Mouse (Mus musculus) E14TG2a.4 (cell line): ENCODE data around the gene Atxn7l1.

Experiments used
- CTCF ChIP-seq: conservative IDR thresholded peaks from 2 replicates; pipeline ENCODE4 v1.5.1; 2014; ENCODE audit warnings: low read length
- NANOG ChIP-seq: IDR thresholded peaks from 2 replicates; pipeline ENCODE4 v1.6.1; 2014; ENCODE audit warnings: borderline replicate concordance, low read length, mixed read lengths
- POU5F1 ChIP-seq: IDR thresholded peaks from 2 replicates; pipeline ENCODE4 v1.6.1; 2014; ENCODE audit warnings: low read length, borderline replicate concordance

DNA sequence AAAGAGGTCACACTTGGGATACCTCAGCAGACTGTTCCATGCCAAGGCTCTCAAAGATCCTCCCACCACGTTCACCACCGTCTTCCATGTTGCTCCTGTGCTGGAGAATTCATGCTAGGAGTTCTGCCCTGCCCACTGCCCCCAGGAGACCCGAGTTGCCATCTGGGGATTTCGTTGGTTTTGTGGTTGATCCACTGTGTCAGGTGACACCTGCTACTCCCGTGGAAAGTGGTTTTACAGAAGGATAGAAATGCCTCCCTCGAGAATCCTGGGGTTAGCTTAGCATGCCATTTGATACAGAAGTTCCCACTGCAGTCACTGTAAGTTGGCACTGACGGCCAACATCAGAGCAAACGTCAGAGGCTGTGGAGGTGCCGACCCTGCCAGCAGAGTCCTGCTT lies 177.9 kb downstream of the Atxn7l1 start:
- no peak for TF ChIP-seq CTCF
- TF ChIP-seq NANOG: no peak
- no peak for TF ChIP-seq POU5F1
